Mouse (Mus musculus) heart, embryonic 13.5 days (tissue): ENCODE measurements at regions not wholly inside any gene's neighbourhood (a gene's known extent, or its start where the extent isn't known, plus 50 kb on each side); places are given as distances from the start of the nearest gene placed in this dataset.
A peak's percentile ranks its signal among the peaks of the same experiment; 100 is the strongest.

Experiments used
- ATAC-seq: fragments of 200-750 bp; cut with Nextera tagmentation; 2 replicates; pipeline ENCODE4 v1.8.0; 2017; ENCODE audit warnings: moderate TSS enrichment; ENCODE audit not compliant: insufficient number of reproducible peaks, low FRiP score, low TSS enrichment; ENCODE audit errors: extremely low read depth
- H3K27ac ChIP-seq: fragments of 300-500 bp; sonication (generic); replicated peaks from 2 replicates; pipeline ENCODE4 v1.5.1; 2015; ENCODE audit warnings: moderate library complexity, mild to moderate bottlenecking, inconsistent platforms
- H3K27me3 ChIP-seq: fragments of 300-500 bp; sonication (generic); replicated peaks from 2 replicates; pipeline ENCODE4 v1.6.1; 2015; ENCODE audit warnings: mild to moderate bottlenecking, inconsistent platforms
- H3K36me3 ChIP-seq: fragments of 300-500 bp; sonication (generic); 2 replicates; pipeline ENCODE4 v1.6.1; 2015; ENCODE audit warnings: mild to moderate bottlenecking, inconsistent platforms
- H3K4me1 ChIP-seq: fragments of 300-500 bp; sonication (generic); 2 replicates; pipeline ENCODE4 v1.6.1; 2015; ENCODE audit warnings: inconsistent platforms
- H3K4me2 ChIP-seq: fragments of 300-500 bp; sonication (generic); 2 replicates; pipeline ENCODE4 v1.6.1; 2015; ENCODE audit warnings: inconsistent platforms, mild to moderate bottlenecking, moderate library complexity
- H3K4me3 ChIP-seq: fragments of 300-500 bp; sonication (generic); 2 replicates; pipeline ENCODE4 v1.5.1; 2015; ENCODE audit warnings: moderate library complexity, mild to moderate bottlenecking, inconsistent platforms
- H3K9ac ChIP-seq: fragments of 300-500 bp; sonication (generic); 2 replicates; pipeline ENCODE4 v1.6.1; 2015; ENCODE audit warnings: inconsistent platforms, mild to moderate bottlenecking, moderate library complexity
- H3K9me3 ChIP-seq: fragments of 300-500 bp; sonication (generic); 2 replicates; pipeline ENCODE4 v1.6.1; 2016; ENCODE audit warnings: inconsistent platforms
- WGBS: fragments of 180-500 bp; shearing (Covaris S2); methylation state at CpG from one replicate; pipeline ENCODE4 v1.1.7; 2015; ENCODE audit warnings: mixed read lengths; 5-methylcytosine and 5-hydroxymethylcytosine counted together

DNA sequence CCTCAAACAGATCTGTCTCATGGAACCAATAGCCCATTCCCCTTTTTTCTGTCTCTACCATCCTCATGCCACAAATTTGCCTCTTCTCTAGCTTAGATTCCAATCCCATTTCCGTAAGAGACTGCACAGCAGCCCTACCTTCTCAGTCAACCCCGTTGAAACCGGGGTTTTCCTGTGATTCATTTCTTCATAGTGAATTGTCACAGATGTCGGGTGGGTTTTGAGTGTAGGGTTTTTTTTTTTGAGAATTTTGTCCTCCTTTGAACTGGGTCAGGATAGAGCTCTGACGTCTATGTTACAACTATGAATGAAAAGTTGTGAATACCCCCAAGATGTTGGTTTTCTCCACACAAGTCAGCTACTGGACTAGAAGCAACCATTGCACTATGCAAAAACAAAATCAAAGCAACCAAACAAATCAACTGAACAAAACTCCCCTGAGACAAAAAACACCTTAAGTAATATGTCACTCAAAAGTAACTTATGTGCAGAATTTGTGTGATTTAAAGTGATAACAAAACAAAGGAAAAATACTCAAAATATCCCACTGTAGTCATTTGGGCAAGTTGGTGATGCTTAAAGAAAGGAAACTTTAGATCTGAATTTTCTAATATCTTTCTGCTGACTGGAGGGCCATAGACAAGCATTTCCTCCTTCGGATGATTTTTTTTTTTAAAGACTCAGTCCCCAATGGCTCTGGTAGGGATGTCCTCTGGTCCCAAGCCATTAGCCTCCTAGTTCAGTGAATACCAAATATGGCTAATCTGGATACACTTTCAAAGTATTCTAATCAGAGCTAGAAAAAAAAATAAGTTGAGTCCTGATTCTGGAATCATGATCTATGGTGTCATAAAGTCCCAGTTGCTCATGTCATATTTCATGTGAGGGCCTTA lies 120.7 kb upstream of the Tet2 start:
- Histone ChIP-seq H3K4me1 (no peaks in the 10 kb centered on the region), H3K9me3 (no peaks in the 10 kb centered on the region), H3K27ac (no peak overlapping the region), H3K9ac (no peak overlapping the region), H3K4me3 (no peak overlapping the region), H3K4me2 (no peak overlapping the region), H3K36me3 (no peaks in the 10 kb centered on the region), H3K27me3 (no peaks in the 10 kb centered on the region)
- no peak for ATAC-seq
- 80% methylated on average over 6 of the region's 6 CpGs for WGBS

DNA sequence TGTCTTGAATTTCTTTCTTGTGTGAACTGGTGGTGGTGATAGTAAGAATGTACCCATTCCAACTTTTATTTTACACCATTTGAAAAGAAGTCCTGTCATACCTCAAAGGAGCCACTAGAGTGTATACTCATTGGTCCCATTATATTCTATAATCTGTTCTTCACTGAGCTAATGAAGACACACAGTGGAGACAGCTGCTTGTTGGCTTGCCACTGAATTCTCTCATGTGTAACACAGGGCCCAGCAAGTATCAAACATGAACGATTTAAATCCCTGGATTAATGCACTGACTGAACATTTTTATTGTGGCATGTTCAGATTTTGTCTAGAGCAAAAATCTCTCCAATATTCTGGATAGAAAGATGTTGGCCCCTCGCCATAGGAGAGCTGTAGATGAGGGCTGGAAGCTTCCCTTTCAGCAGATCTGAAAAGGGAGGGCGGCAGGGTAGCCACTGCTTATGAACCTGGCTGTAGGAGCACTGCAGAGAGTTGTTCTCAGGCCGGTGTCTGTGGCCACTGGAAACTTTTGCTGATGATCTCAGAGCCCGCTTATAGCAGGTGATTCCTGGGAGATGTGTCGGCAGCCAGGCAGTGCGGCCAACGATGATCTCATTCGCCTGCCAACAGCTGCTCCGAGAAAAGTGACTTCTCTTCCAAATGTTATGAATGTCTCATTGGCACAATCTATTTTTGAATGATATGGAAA lies 128.0 kb upstream of the Tet2 start:
- WGBS, result 36% methylated on average over 10 of the region's 10 CpGs
- H3K27ac ChIP-seq, result peak overlapping the region; percentile 74
- H3K4me3 ChIP-seq, result no peak overlapping the region
- H3K27me3 ChIP-seq, result no peaks in the 10 kb centered on the region
- 0 out of 2 replicates have a peak, but pooled peaks have one; percentile 46 for ATAC-seq
- H3K36me3 ChIP-seq, result no peaks in the 10 kb centered on the region
- H3K4me1 ChIP-seq, result peaks cover 12% of the 10 kb centered on the region
- peak overlapping the region; percentile 32 for H3K4me2 ChIP-seq
- H3K9me3 ChIP-seq, result no peaks in the 10 kb centered on the region
- no peak overlapping the region for H3K9ac ChIP-seq

DNA sequence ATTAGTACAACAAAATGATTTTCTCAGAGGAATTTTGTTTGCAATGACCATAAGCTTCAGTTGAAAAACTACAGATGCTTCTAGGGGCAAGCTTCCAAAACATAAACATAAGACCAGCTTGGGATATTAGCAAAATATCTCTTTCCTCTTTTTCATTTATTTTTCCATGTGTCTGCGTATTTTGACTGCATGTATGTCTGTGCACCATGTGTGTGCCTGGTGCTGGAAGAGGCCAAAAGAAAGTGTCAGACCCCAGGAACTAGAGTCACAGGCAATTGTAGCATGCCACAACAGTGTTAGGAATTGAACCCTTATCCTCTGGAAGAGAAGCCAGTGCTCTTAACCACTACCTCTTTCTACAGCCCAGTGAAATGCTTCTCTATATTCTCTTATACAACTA lies 133.0 kb upstream of the Tet2 start:
- Histone ChIP-seq H3K4me1 (peaks cover 5% of the 10 kb centered on the region), H3K4me2 (no peak overlapping the region), H3K27me3 (no peaks in the 10 kb centered on the region), H3K36me3 (no peaks in the 10 kb centered on the region), H3K9me3 (no peaks in the 10 kb centered on the region), H3K27ac (no peak overlapping the region), H3K9ac (no peak overlapping the region), H3K4me3 (no peak overlapping the region)
- 89% methylated on average over 1 of the region's 1 CpGs for WGBS
- ATAC-seq, result no peak

DNA sequence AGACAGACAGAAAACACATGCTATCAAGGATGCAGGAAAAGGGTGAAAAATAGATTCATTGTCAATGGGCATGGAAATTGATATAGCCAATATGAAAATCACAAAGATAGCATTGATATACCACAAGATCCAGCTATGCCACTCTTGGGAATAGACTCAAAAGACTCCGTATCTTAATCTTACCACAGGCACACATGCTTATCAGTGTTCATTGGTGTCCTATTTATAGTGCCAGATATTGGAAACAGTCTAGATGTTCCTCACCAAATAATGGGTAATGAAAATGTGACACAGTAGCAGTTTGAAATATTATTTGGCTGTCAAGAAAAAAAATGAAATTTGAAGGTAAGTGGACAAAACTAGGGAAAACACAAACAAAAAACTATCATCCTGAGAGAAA lies 135.0 kb upstream of the Tet2 start:
- WGBS, result 42% methylated on average over 1 of the region's 1 CpGs
- H3K4me3 ChIP-seq, result no peak overlapping the region
- H3K36me3 ChIP-seq, result no peaks in the 10 kb centered on the region
- H3K4me2 ChIP-seq, result no peak overlapping the region
- no peaks in the 10 kb centered on the region for H3K27me3 ChIP-seq
- no peak overlapping the region for H3K9ac ChIP-seq
- no peaks in the 10 kb centered on the region for H3K4me1 ChIP-seq
- H3K9me3 ChIP-seq, result no peaks in the 10 kb centered on the region
- ATAC-seq, result no peak
- no peak overlapping the region for H3K27ac ChIP-seq

DNA sequence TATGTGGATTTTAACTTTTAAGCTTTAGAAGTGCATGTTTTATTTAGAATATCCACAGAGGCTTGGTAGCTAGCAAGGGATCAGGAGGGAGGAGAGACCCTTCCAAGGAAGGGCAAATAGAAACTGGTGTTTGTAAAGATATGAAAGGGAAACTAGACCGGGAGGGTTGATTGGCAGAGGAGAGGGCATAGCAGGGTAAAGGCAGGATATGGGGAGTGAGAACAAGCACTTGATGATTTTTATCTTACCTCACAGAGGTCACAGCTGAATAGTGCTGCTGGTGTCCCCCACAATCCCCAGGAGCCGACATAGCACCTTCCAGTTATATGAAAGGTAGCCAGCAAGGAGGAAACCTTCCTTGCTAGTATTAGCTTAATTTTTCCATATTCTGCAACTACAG lies 135.4 kb upstream of the Tet2 start:
- WGBS, result 38% methylated on average over 2 of the region's 2 CpGs
- H3K27ac ChIP-seq, result no peak overlapping the region
- no peak for ATAC-seq

DNA sequence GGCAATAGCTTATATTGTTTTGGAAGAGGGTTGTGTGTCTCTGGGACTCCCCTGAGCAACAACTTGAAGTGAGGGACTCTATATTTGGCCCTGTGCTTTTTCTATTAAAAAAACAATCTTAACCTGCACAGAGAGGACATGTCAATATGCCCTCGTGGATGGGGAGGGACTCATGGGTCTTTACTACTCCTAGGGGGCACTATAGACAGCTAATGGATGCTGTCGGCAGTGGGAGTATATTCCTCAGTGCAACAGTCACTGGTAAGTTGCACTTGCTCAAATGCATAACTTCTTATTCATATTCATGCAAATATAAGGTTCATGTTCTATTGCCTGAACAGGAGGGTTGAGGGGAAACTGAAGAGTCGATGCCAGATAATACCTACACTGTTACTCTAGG lies 135.9 kb upstream of the Tet2 start:
- Histone ChIP-seq H3K9ac (no peak overlapping the region), H3K4me1 (peaks cover 8% of the 10 kb centered on the region), H3K9me3 (no peaks in the 10 kb centered on the region), H3K36me3 (no peaks in the 10 kb centered on the region), H3K27ac (no peak overlapping the region), H3K27me3 (no peaks in the 10 kb centered on the region), H3K4me2 (no peak overlapping the region), H3K4me3 (no peak overlapping the region)
- WGBS, result 70% methylated on average over 3 of the region's 3 CpGs
- ATAC-seq, result no peak

More for the DNA sequence above, 135.4 kb upstream of the Tet2 start:
- no peak overlapping the region for H3K4me3 ChIP-seq
- no peaks in the 10 kb centered on the region for H3K9me3 ChIP-seq
- H3K4me1 ChIP-seq, result peaks cover 3% of the 10 kb centered on the region
- no peak overlapping the region for H3K4me2 ChIP-seq
- H3K27me3 ChIP-seq, result no peaks in the 10 kb centered on the region
- H3K9ac ChIP-seq, result no peak overlapping the region
- H3K36me3 ChIP-seq, result no peaks in the 10 kb centered on the region

DNA sequence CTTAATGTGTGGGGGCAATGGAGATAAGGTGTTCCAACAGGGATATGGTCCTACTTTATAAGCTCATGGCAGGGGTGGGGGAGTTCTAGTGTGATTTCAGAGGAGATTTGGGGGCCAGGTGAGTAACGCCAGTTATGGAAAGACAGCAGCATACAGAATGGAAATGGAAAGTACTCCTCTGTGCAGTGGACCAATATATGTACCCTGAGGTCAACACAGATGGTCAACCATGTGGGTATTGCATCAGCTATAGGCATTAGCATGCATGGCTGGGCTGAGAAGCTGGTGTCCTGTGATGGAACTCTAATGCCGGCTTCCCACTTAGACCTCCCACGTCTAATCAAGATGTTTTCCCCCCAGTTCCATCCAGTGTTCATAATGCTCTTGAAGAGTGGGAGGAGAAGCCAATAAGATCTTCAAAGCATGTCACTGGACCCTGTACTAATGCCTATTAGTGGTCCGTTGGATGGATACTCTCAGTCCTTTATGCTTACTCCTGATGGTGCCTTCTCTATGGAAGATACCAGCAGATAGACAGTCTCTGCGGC lies 139.3 kb upstream of the Tet2 start:
- Histone ChIP-seq H3K36me3 (no peaks in the 10 kb centered on the region), H3K27me3 (no peaks in the 10 kb centered on the region), H3K9me3 (no peaks in the 10 kb centered on the region), H3K4me1 (peaks cover 10% of the 10 kb centered on the region), H3K4me3 (no peak overlapping the region), H3K4me2 (no peak overlapping the region), H3K9ac (no peak overlapping the region), H3K27ac (no peak overlapping the region)
- WGBS, result 81% methylated on average over 5 of the region's 5 CpGs
- ATAC-seq, result no peak

DNA sequence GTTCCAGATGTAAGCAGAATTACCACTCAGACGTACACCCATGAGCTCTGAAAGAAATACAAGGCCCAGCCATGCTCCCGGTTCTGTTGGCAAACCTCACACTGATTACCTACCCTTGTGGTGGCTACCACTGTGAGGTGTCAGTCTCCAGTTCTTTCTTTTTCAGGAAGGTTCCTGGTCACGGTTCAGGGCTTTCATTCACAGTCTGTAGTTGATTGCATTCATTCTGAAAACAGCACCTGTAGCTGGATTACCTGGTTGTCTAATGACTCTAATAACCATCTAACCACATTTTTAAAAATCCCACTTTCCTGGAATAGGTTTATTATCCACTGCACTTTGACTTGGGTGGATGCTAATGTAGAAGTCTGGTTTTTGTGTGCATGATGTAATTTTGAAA lies 139.8 kb upstream of the Tet2 start:
- no peak overlapping the region for H3K27ac ChIP-seq

DNA sequence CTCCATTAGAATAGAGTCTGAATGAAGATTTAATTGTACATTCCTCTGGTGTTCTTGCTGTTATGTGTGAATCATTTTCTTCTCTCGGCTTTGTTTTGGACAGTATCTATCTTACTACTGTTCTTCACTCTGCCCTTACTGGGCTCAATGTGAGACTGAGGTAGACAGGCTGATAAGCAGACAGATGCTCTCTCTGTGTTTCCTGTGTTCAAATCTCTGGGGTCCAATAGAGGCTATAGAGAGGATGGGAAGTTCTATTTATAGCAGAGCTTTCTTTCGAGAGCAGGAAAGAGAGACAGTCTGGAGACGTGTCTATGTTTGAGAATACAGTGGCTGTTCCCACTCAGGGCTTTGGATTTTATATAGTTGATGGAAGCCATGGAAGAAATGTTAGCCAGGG lies 140.5 kb upstream of the Tet2 start:
- WGBS, result 16% methylated on average over 3 of the region's 3 CpGs
- Histone ChIP-seq H3K36me3 (no peaks in the 10 kb centered on the region), H3K27ac (no peak overlapping the region; the same call in 1 of the 2 replicates), H3K4me3 (no peak overlapping the region), H3K9me3 (no peaks in the 10 kb centered on the region), H3K27me3 (no peaks in the 10 kb centered on the region), H3K4me2 (no peak overlapping the region), H3K9ac (no peak overlapping the region), H3K4me1 (peaks cover 10% of the 10 kb centered on the region)
- no peak for ATAC-seq

More for the DNA sequence above, 139.8 kb upstream of the Tet2 start:
- no peaks in the 10 kb centered on the region for H3K27me3 ChIP-seq
- H3K36me3 ChIP-seq, result no peaks in the 10 kb centered on the region
- no peaks in the 10 kb centered on the region for H3K9me3 ChIP-seq
- peaks cover 10% of the 10 kb centered on the region for H3K4me1 ChIP-seq
- H3K9ac ChIP-seq, result no peak overlapping the region
- ATAC-seq, result no peak
- H3K4me2 ChIP-seq, result no peak overlapping the region
- 73% methylated on average over 3 of the region's 3 CpGs for WGBS
- H3K4me3 ChIP-seq, result no peak overlapping the region

DNA sequence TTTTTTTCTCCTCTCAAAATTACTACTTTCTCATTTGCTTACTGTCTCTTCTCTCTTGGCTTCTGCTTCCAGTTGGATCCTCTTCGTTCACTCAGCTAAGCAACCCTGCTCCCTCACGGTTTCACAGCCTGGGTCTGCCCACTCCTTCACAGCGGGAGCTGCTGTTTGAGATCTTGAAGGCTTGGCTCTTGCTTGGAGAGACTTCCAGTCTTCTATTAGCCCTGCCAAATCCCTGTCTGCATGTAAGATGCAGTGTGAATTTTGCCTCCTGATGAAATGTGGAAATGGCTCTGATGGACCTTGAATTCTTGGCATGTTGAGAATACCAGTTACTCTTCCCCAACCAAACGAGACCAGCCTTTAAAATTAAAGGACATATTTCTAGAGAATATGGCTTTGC lies 149.1 kb upstream of the Tet2 start:
- Histone ChIP-seq H3K4me2 (no peak overlapping the region), H3K9me3 (no peaks in the 10 kb centered on the region), H3K4me1 (no peaks in the 10 kb centered on the region), H3K36me3 (no peaks in the 10 kb centered on the region), H3K27ac (no peak overlapping the region), H3K4me3 (no peak overlapping the region), H3K27me3 (no peaks in the 10 kb centered on the region), H3K9ac (no peak overlapping the region)
- no peak for ATAC-seq
- WGBS, result 34% methylated on average over 4 of the region's 4 CpGs

DNA sequence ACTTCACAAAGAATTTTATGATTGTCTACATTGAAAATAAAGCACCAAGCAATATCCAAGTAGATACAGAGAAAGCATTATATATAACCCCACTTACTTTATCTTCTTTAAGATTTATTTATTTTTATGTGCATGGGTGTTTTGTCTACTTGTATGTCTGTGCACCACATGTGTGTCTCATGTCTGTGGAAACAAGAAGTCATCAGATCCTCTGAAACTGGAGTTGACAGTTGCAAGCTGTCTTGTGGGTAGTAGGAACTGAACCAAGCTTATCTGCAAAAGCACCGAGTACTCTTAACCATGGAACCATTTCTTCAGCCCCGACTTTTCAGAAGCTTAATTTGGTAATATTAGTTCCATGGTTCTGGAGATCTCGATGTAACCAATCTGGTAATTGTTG lies 151.2 kb upstream of the Tet2 start:
- Histone ChIP-seq H3K27ac (no peak overlapping the region), H3K4me1 (no peaks in the 10 kb centered on the region), H3K36me3 (no peaks in the 10 kb centered on the region), H3K9ac (no peak overlapping the region), H3K4me3 (no peak overlapping the region), H3K9me3 (no peaks in the 10 kb centered on the region), H3K27me3 (no peaks in the 10 kb centered on the region), H3K4me2 (no peak overlapping the region)
- WGBS, result 63% methylated on average over 3 of the region's 3 CpGs
- ATAC-seq, result no peak
